Mouse (Mus musculus): ENCODE measurements around the gene Clp1. TPM values are rescaled to one million over a fixed set of nuclear protein-coding genes. Genes with fewer than 3 reads are reported as not detected.

Gene Clp1
- polyA plus RNA-seq (2016; fragmentation: Nextera tagmentation; extraction: Ambion mirVana), result 36.4 and 37.1 TPM in 2 replicates

GRCm38 (mm10) chr2:84727172-84727858 is at the start of gene Clp1:
Clp1 (minus strand) TSS chr2:84727350.
- Histone ChIP-seq H3K9me3 (no peaks in the 10 kb centered on the region), H3K4me1 (peaks cover 20% of the 10 kb centered on the region), H3K36me3 (peaks cover 20% of the 10 kb centered on the region), H3K4me2 (replicated peaks) (peak within 1 kb of the TSS; percentile 79), H3K27ac (no peak within 1 kb of the TSS; the same call in 1 of the 2 replicates), H3K4me3 (peak within 1 kb of the TSS; percentile 59), H3K27me3 (replicated peaks) (no peaks in the 10 kb centered on the region), H3K9ac (peak within 1 kb of the TSS; percentile 62)
- ATAC-seq (ENCODE audit: low FRiP score, low read depth), result peak; percentile 96
- WGBS, result under 1% methylated on average over 39 of the region's 39 CpGs

GRCm38 (mm10) chr2:84775665-84776064 is 48.5 kb upstream of the Clp1 start:
- no peak overlapping the region for H3K9ac ChIP-seq
- no peaks in the 10 kb centered on the region for H3K27me3 ChIP-seq (replicated peaks)
- ATAC-seq (ENCODE audit: low FRiP score, low read depth), result no peak
- 78% methylated on average over 6 of the region's 6 CpGs for WGBS
- peaks cover 6% of the 10 kb centered on the region for H3K4me1 ChIP-seq
- no peak overlapping the region for H3K27ac ChIP-seq
- H3K4me3 ChIP-seq, result no peak overlapping the region
- no peaks in the 10 kb centered on the region for H3K9me3 ChIP-seq
- no peaks in the 10 kb centered on the region for H3K36me3 ChIP-seq
- no peak overlapping the region for H3K4me2 ChIP-seq (replicated peaks)

GRCm38 (mm10) chr2:84775241-84775640 is 48.1 kb upstream of the Clp1 start, which contains the start of gene Serping1:
Serping1 (minus strand) TSS chr2:84775444.
- Histone ChIP-seq H3K36me3 (no peaks in the 10 kb centered on the region), H3K4me3 (peak within 1 kb of the TSS; percentile 28), H3K27me3 (replicated peaks) (no peaks in the 10 kb centered on the region), H3K9me3 (no peaks in the 10 kb centered on the region), H3K4me1 (peaks cover 6% of the 10 kb centered on the region), H3K27ac (peak within 1 kb of the TSS; percentile 34), H3K9ac (peak within 1 kb of the TSS; percentile 48; the same call in 1 of the 2 replicates), H3K4me2 (replicated peaks) (peak within 1 kb of the TSS; percentile 59)
- 56% methylated on average over 9 of the region's 9 CpGs for WGBS
- peak; percentile 57 for ATAC-seq (ENCODE audit: low FRiP score, low read depth)

GRCm38 (mm10) chr2:84774751-84775150 is 47.6 kb upstream of the Clp1 start:
- H3K27me3 ChIP-seq (replicated peaks), result no peaks in the 10 kb centered on the region
- H3K4me2 ChIP-seq (replicated peaks), result peak overlapping the region; percentile 59
- H3K4me1 ChIP-seq, result peaks cover 6% of the 10 kb centered on the region
- no peaks in the 10 kb centered on the region for H3K9me3 ChIP-seq
- WGBS, result 1% methylated on average over 15 of the region's 15 CpGs
- H3K4me3 ChIP-seq, result peak overlapping the region; percentile 28
- peak overlapping the region; percentile 34 for H3K27ac ChIP-seq
- H3K36me3 ChIP-seq, result no peaks in the 10 kb centered on the region
- peak; percentile 95 for ATAC-seq (ENCODE audit: low FRiP score, low read depth)
- peak overlapping the region; percentile 48; the same call in 1 of the 2 replicates for H3K9ac ChIP-seq

- WGBS, result 86% methylated on average over 5 of the region's 5 CpGs
- Histone ChIP-seq H3K36me3 (no peaks in the 10 kb centered on the region), H3K4me1 (peaks cover 6% of the 10 kb centered on the region), H3K27ac (no peak overlapping the region), H3K27me3 (replicated peaks) (no peaks in the 10 kb centered on the region), H3K4me3 (no peak overlapping the region), H3K9me3 (no peaks in the 10 kb centered on the region), H3K4me2 (replicated peaks) (no peak overlapping the region), H3K9ac (no peak overlapping the region)
- ATAC-seq (ENCODE audit: low FRiP score, low read depth), result no peak
These were observed 46.0 kb upstream of the Clp1 start for GRCm38 (mm10) chr2:84773195-84773594.

- no peaks in the 10 kb centered on the region for H3K27me3 ChIP-seq (replicated peaks)
- H3K9me3 ChIP-seq, result no peaks in the 10 kb centered on the region
- no peak overlapping the region for H3K4me2 ChIP-seq (replicated peaks)
- WGBS, result 91% methylated on average over 4 of the region's 4 CpGs
- no peaks in the 10 kb centered on the region for H3K36me3 ChIP-seq
- no peak for ATAC-seq (ENCODE audit: low FRiP score, low read depth)
- no peak overlapping the region for H3K9ac ChIP-seq
- no peak overlapping the region for H3K27ac ChIP-seq
- no peak overlapping the region for H3K4me3 ChIP-seq
- H3K4me1 ChIP-seq, result peaks cover 6% of the 10 kb centered on the region
These were observed 45.3 kb upstream of the Clp1 start for GRCm38 (mm10) chr2:84772454-84772853.

- H3K4me2 ChIP-seq (replicated peaks), result no peak overlapping the region
- 0 out of 2 replicates have a peak, but pooled peaks cover under 1% of the 10 kb centered on the region for H3K36me3 ChIP-seq
- no peaks in the 10 kb centered on the region for H3K27me3 ChIP-seq (replicated peaks)
- peaks cover 6% of the 10 kb centered on the region for H3K4me1 ChIP-seq
- WGBS, result 81% methylated on average over 6 of the region's 6 CpGs
- no peak overlapping the region for H3K9ac ChIP-seq
- H3K4me3 ChIP-seq, result no peak overlapping the region
- H3K27ac ChIP-seq, result no peak overlapping the region
- H3K9me3 ChIP-seq, result no peaks in the 10 kb centered on the region
- no peak for ATAC-seq (ENCODE audit: low FRiP score, low read depth)
These were observed 43.4 kb upstream of the Clp1 start for GRCm38 (mm10) chr2:84770501-84770900.

- Histone ChIP-seq H3K27ac (no peak overlapping the region), H3K27me3 (replicated peaks) (no peaks in the 10 kb centered on the region), H3K4me2 (replicated peaks) (no peak overlapping the region), H3K36me3 (0 out of 2 replicates have a peak, but pooled peaks cover 3% of the 10 kb centered on the region), H3K9ac (no peak overlapping the region), H3K4me3 (no peak overlapping the region), H3K4me1 (no peaks in the 10 kb centered on the region), H3K9me3 (no peaks in the 10 kb centered on the region)
- WGBS, result 60% methylated on average over 1 of the region's 1 CpGs
- ATAC-seq (ENCODE audit: low FRiP score, low read depth), result no peak
These were observed 35.7 kb upstream of the Clp1 start for GRCm38 (mm10) chr2:84762818-84763217.

GRCm38 (mm10) chr2:84762295-84762694 is 35.1 kb upstream of the Clp1 start:
- Histone ChIP-seq H3K27me3 (replicated peaks) (no peaks in the 10 kb centered on the region), H3K4me2 (replicated peaks) (no peak overlapping the region), H3K9ac (no peak overlapping the region), H3K27ac (no peak overlapping the region), H3K36me3 (0 out of 2 replicates have a peak, but pooled peaks cover 3% of the 10 kb centered on the region), H3K4me1 (no peaks in the 10 kb centered on the region), H3K4me3 (no peak overlapping the region), H3K9me3 (no peaks in the 10 kb centered on the region)
- no peak for ATAC-seq (ENCODE audit: low FRiP score, low read depth)
- 54% methylated on average over 4 of the region's 4 CpGs for WGBS

GRCm38 (mm10) chr2:84761840-84762239 is 34.7 kb upstream of the Clp1 start:
- no peaks in the 10 kb centered on the region for H3K27me3 ChIP-seq (replicated peaks)
- no peak overlapping the region for H3K9ac ChIP-seq
- ATAC-seq (ENCODE audit: low FRiP score, low read depth), result no peak
- 92% methylated on average over 1 of the region's 1 CpGs for WGBS
- H3K4me3 ChIP-seq, result no peak overlapping the region
- no peak overlapping the region for H3K27ac ChIP-seq
- H3K4me2 ChIP-seq (replicated peaks), result no peak overlapping the region
- H3K36me3 ChIP-seq, result 0 out of 2 replicates have a peak, but pooled peaks cover 3% of the 10 kb centered on the region
- H3K4me1 ChIP-seq, result no peaks in the 10 kb centered on the region
- H3K9me3 ChIP-seq, result no peaks in the 10 kb centered on the region

GRCm38 (mm10) chr2:84761309-84761708 is 34.2 kb upstream of the Clp1 start:
- Histone ChIP-seq H3K36me3 (0 out of 2 replicates have a peak, but pooled peaks cover 3% of the 10 kb centered on the region), H3K4me3 (no peak overlapping the region), H3K4me2 (replicated peaks) (no peak overlapping the region), H3K9me3 (no peaks in the 10 kb centered on the region), H3K4me1 (no peaks in the 10 kb centered on the region), H3K27ac (no peak overlapping the region), H3K27me3 (replicated peaks) (no peaks in the 10 kb centered on the region), H3K9ac (no peak overlapping the region)
- 88% methylated on average over 3 of the region's 3 CpGs for WGBS
- no peak for ATAC-seq (ENCODE audit: low FRiP score, low read depth)

GRCm38 (mm10) chr2:84760777-84761176 is 33.6 kb upstream of the Clp1 start:
- ATAC-seq (ENCODE audit: low FRiP score, low read depth), result no peak
- 76% methylated on average over 8 of the region's 8 CpGs for WGBS
- Histone ChIP-seq H3K4me2 (replicated peaks) (no peak overlapping the region), H3K9me3 (no peaks in the 10 kb centered on the region), H3K9ac (no peak overlapping the region), H3K4me3 (no peak overlapping the region), H3K27me3 (replicated peaks) (no peaks in the 10 kb centered on the region), H3K4me1 (no peaks in the 10 kb centered on the region), H3K27ac (no peak overlapping the region), H3K36me3 (0 out of 2 replicates have a peak, but pooled peaks cover 3% of the 10 kb centered on the region)
